Mouse (Mus musculus) R1 (cell line): ENCODE results near the gene Clcn3.

Experiments used
- DNase-seq: peaks from one replicate; pipeline ENCODE4 v3.0.0-alpha.2; 2018; ENCODE audit warnings: low read depth, low spot score

The Clcn3 gene

DNA sequence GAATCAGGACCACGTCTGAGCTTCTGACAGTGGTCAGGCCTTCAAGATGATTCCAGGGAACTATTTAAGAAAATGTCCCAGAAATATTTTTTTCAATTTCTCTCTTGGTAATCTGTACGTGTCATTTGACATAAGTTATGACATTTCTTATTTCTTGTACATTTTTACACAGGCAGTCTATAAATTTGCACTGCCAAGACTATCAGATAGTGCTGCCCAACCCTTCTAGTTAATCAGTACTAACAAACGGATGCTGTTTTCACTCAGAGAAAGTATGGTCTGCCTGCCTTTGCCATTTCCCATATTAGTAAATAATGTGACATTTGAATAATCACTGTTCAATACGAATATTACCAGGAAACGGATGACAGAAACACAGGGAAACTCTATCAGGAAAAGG is 30.3 kb downstream of the Clcn3 start:
- DNase-seq, result no peak

DNA sequence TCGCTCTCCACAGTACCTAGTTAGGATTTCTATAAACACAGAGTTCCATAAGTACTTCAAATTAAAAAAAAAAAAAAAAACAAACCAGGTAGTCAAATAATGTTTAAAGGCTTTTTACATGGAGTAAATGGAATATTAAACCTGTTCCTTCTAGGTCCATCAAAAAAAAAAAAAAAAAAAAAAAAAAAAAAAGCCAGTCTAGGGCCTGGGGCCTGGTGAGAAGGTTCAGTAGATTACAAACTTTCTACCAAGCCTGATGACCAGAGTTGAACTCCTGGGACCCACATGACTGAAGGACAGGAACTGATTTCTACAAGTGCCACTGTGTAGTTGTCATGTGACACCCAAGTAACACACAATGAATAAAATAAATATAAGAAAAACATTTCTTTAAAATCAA is 31.3 kb downstream of the Clcn3 start:
- DNase-seq, result no peak

- no peak for DNase-seq
Measured at GRCm38 (mm10) chr8:60951271-60951670, 31.8 kb downstream of the Clcn3 start.

- no peak for DNase-seq
Measured at GRCm38 (mm10) chr8:60949859-60950258, 33.2 kb downstream of the Clcn3 start.

DNA sequence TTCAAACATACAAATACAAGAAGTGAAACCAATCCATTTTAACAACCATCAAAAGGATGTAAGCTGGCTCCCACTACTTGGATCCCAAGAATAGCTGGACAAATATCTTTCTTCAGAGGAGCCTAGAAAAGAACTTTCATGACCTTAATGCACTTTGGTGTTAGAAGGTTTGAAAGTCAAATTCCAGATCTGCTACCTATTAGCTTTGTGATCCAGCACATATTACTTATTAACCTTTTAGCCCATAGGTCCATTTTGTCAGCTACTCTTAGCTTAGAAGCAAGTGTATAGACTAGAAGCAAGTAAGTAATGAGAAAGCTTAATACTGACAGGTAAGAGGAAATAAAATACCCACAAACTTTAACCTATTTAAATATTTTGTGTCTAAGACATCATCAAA is 35.6 kb downstream of the Clcn3 start:
- DNase-seq, result no peak

GRCm38 (mm10) chr8:60942867-60943266 is 40.2 kb downstream of the Clcn3 start:
- DNase-seq, result peak; percentile 48

DNA sequence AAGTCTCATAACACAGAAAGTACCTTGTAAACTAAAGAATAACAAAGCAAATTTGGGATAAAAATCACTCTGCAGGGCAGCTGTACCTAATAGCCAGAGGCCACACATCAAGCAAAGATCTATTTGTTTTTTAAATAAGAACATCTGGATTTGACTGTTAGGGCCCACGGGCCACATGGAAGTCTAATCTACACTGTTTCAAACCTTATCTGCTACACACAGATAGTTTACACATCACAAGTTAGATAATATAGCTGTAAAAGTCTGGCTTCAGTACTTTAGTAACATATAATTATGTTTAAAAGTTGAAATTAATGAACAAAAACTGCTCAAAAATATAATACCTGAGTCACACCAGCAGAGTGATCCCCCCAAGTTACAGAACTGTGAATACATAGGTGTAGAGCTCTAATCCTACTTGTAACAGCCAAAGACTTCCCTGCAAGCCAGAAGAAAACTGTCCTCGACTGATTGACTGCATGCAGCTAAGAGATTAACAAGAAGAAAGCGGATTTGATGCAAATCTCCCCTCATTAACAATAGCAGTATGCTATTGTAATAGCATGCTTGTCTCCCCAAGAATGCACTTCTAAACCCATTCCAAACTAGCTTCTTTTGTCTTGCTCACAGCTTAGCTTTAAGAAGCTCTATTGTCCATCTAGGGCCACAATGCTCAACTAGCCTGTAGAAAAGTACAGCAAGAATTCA is 44.2 kb downstream of the Clcn3 start:
- peak; percentile 76 for DNase-seq

DNA sequence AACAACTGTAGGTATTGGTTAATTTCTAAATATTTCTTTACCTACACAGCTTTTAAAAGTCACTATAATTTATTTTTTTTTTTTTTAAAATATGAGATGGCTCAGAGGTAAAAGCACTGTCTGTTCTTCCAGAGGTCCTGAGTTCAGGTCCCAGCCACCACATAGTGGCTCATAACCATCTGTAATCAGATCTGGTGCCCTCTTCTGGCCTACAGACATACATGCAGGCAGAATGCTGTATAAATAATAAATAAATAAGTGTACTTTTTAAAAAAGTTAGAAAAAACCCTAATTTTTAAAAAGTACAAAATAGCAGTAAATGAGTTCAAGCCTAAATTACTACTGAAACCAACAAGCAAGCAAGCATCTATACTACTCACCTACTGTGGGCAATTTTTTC is 49.5 kb downstream of the Clcn3 start:
- peak; percentile 21 for DNase-seq

DNA sequence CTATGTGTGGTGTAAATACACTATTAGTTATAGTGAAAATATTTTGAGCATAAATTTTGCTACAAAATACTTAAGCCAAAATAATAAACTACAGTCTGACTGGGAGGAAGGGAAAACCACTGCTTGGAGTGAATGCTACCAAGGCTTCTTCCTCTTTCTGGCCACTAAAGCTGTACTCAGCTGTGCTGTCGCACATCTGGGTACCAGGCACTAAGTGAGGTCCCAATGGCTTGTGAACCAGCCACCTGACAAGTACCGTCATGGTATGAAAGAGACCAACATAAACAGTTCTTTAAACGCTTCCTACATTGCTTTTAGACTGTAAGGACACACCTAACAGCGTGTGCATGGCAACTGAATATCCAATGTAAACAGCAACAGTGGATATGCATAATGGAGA is 62.9 kb downstream of the Clcn3 start:
- DNase-seq, result no peak

- DNase-seq, result no peak
Measured at GRCm38 (mm10) chr8:60919069-60919468, 64.0 kb downstream of the Clcn3 start.

DNA sequence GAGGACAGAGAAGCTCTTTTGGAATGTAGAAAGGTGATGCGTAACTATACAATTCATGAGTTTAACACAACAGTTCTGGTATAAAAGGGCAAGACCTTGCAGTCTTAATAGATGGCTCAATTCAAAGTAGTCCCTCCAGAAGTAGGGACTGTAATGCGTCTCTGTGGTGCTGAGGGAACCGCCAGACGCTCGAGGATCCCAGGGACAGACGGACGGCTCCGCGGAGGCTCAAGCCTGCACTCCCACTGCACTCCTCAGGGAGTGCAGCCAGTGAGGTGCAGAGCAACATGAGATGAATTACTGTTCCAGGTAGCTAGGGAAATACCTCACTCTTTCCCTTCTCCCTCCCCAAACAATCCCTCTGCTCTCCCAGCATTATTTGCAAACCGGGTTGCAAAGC is 70.5 kb downstream of the Clcn3 start:
- DNase-seq, result peak; percentile 44

DNA sequence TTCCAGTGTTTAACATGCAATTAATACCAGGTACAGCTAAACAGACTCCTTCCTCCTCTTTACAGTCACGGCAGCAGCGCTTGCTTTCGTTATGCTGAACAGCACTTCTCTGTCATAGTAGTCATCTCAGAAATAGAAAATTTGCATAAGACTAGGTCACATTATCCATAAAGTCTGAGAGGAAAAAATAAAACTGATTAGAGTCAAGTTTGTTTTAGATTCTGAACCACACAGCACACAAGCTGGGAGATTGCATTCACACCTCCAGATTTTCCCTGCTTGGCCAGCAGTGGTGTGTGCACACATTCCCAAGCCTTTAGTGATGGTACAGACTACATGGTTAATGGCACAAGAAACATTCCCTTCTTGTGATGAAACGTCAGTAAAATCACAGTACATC is 71.0 kb downstream of the Clcn3 start:
- no peak for DNase-seq

DNA sequence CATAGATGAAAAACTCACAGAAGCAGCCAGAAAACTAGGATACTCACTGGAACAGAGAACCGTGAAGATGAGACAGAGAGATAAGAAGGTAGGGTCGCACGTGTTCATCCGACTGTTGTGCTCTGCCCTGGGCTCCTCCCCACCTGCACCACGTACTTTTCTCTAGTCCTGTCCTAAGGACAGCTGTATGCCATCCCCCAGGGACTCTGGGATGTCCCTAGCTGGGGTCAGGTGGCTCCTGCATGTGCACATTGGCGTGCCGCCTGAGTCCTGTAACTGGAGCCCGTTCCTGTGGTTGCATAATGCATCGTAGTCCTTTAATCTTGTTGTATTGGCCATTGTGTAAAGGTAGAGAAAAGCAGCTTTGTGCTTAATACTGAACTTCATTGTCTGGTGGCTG is 83.0 kb downstream of the Clcn3 start:
- DNase-seq, result no peak

GRCm38 (mm10) chr8:60895878-60896277 is 87.2 kb downstream of the Clcn3 start:
- DNase-seq, result no peak

- DNase-seq, result no peak
Measured at GRCm38 (mm10) chr8:60891757-60892156, 91.3 kb downstream of the Clcn3 start.

- no peak for DNase-seq
Measured at GRCm38 (mm10) chr8:60890520-60890874, 92.6 kb downstream of the Clcn3 start.

DNA sequence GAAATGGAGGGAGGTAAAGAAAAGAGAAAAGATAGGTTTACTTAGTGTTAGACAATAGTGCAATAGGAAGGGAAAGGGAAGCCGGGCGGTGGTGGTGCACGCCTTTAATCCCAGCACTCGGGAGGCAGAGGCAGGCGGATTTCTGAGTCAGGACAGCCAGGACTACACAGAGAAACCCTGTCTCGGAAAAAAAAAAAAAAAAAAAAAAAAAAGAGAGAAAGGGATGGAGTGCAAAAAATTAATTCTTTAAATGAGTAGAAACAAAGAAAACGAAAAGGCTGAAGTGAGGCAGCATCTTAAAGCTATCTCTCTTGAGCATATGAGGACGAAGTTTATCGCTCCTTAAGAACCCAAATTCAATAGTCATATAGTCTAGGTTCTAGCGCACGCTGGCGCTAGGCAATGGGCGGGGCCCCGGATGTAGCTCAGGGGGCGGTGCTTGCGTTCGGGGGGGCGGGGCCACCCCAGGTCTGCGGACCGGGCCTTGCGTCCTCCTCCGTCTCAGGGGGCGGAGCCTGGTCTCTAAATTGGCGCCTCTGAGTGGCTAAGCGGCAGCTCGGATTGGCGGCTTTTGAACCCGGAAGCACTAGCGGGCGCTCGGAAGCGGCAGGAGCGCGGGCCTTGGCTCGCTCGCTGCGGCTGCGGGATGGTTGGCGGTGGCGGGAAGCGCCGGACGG is 93.1 kb downstream of the Clcn3 start, which contains the start of gene Hpf1:
TSS of gene Hpf1 (plus strand) at position 576 of the 677 bp plus-strand sequence.
- peak; percentile 98 for DNase-seq

DNA sequence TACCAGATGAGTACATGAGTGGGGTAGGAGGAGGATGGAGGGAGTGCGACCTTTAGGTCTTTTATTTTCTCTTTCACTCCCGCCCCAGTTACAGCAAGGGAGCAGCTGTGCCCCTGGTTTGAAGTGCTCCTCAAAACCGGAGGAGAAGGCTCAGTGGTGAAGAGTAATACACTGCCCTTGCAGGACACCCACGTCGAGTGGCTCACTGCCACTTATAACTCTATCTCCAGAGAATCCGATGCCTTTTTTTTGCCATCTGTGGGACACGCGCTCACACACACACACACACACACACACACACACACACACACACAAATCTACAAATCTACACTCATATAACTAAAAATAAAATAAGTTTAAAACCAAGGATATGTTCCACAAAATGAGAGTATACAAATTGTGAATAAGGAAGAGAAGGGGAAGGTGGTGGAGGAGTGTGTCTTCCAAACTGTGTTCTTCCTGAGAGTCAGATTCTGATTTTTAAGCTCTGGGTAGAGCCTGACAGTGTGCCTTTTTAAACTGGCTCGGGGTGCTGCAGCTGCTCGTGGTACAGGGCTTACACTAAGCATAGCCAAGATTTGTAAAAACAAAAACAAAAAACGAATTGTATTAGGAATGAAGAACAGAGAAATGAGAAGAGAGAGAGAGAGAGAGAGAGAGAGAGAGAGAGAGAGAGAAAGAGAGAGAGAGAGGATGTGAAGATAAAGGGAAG is 93.8 kb downstream of the Clcn3 start:
- DNase-seq, result no peak

DNA sequence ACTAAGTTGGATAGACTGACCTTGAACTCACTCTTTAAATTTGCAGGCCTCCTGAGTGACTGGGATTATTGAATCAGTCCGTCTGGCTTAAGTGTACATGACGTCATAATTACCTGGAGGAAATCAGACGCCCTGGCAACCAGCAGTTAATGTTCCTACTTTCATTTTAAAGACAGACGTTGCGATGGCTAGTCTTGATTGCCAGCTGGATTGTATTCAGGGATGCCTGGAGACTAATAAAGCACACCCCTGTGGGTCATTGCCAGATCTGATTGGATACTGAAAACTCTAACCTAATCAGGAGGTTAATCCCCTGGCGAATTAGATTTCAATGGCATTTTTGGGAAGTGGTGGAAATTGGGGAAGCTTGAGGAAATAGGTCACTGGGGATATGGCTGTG is 96.4 kb downstream of the Clcn3 start:
- DNase-seq, result no peak

DNA sequence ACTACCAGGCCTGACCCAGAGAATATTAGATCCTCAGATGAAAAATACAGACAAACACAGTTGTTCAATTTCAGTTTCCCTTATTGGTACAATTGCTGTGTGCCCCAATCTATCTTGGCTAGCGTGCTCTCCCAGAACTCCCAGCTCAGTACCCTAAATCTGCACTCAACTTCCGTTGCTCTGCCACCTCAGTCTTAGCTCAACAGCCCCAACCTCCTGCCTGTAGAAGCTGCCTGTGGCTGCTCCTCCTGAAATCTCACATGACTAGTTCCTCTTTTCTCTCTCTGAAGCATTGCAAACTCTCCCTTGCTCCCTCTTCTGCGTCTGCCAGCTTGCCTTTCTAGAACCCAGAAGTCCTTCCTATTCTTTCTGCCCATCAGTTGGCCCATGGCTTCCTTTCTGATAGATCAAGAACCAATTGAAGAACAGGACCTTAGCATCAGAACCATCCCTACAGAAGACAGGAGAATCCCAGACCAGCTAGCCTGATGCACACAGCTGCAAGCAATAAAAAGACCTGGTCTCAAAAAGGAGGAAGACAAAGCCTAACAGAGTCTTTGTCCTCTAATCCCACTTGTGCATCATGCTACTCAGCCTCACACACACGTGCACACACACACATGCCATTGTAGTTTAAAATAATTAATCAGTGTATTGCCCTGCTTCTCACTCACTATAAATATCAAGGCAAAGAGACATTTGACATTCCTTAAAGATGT is 99.5 kb downstream of the Clcn3 start:
- no peak for DNase-seq

DNA sequence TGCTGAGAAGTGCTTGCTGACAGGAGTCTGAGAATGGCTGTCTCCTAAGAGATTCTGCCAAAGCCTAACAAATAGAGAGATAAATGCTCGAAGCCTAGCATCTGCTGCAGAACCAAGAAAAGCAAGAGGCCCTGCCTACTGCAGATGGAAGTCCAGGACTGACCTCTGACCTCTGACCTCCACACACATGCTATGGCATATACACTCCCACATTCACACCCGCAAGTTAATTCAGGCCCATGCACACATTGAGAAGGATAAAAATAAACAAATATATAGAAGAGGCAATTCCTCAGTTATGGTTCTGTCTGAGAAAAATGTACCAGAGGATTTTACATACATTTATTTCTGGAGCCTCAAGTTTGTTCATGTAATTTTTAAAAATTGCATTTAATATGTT is 104.5 kb downstream of the Clcn3 start:
- no peak for DNase-seq
